Mouse (Mus musculus): Measurements from ENCODE around the gene Mmadhc. TPM values are rescaled to one million over a fixed set of nuclear protein-coding genes. Genes with fewer than 3 reads are reported as not detected.
A peak's percentile ranks its signal among the peaks of the same experiment; 100 is the strongest.

Mmadhc gene
- total and polyA plus RNA-seq, 2 experiments, result 37.9 to 74.2 TPM

DNA sequence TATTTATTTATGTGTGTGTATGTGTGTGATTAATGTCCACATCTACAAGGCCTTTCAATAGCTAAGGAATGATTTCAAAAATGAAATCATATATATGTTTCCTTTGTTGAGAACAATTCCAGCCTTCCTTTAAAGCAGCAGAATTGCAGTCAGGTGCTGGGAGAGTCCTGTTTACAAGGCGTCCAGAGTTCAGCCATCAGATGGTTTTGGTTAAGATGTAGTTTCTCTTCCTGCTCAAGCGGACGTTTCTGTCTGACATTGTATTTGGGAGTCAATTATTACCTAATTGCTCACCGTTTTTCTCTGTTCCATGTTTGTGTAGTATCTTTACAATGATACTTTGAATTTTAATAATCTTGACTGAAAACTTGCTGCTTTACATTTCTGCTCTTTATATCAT is 31.6 kb upstream of the Mmadhc start:
- Histone ChIP-seq H3K27ac (replicated peaks; ENCODE audit: insufficient read depth, low read depth, low read length) (no peak overlapping the region), H3K36me3 (ENCODE audit: control insufficient read depth, insufficient read depth, low read length) (no peaks in the 10 kb centered on the region), H3K4me3 (ENCODE audit: insufficient read depth, low read depth, low read length) (no peak overlapping the region), H3K27me3 (ENCODE audit: control insufficient read depth, insufficient read depth, low read length) (no peaks in the 10 kb centered on the region), H3K9ac (ENCODE audit: low read depth, low read length) (no peak overlapping the region), H3K79me2 (ENCODE audit: control insufficient read depth, insufficient read depth, low read length) (no peaks in the 10 kb centered on the region), H3K4me1 (ENCODE audit: control insufficient read depth, insufficient read depth, low read length) (peaks cover 7% of the 10 kb centered on the region)
- WGBS, result 48% methylated on average over 4 of the region's 4 CpGs
- DNase-seq (ENCODE audit: extremely low read depth, low read depth, low spot score), result no peak
- no peak for TF ChIP-seq POLR2A (IDR thresholded peaks at IDR 0.05; ENCODE audit: extremely low read depth, insufficient read depth, low read length)
- TF ChIP-seq CTCF (IDR thresholded peaks at IDR 0.05; ENCODE audit: low read depth, low read length), result no peak

DNA sequence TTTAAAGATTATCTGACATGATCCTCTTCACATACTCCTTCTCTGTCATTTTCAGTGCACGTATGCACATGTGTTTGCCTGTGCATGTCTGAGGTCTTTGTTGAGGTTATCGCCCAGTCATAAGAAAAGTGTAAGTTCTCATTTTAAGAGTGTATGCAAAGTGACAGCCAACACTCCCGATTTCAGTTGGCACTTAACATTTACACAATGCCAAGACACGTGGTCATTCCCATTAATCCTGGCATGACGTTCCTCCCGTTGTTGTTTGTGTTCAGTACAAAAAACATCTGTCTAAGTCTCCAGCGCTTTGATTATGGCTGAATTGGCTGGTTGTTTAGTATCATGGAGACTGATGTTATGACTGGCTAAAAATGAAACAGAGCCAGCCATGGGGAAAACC is 28.2 kb upstream of the Mmadhc start:
- Histone ChIP-seq H3K27me3 (ENCODE audit: control insufficient read depth, insufficient read depth, low read length) (no peaks in the 10 kb centered on the region), H3K36me3 (ENCODE audit: control insufficient read depth, insufficient read depth, low read length) (no peaks in the 10 kb centered on the region), H3K4me3 (ENCODE audit: insufficient read depth, low read depth, low read length) (no peak overlapping the region), H3K9ac (ENCODE audit: low read depth, low read length) (no peak overlapping the region), H3K4me1 (ENCODE audit: control insufficient read depth, insufficient read depth, low read length) (no peaks in the 10 kb centered on the region), H3K27ac (replicated peaks; ENCODE audit: insufficient read depth, low read depth, low read length) (no peak overlapping the region), H3K79me2 (ENCODE audit: control insufficient read depth, insufficient read depth, low read length) (no peaks in the 10 kb centered on the region)
- TF ChIP-seq CTCF (IDR thresholded peaks at IDR 0.05; ENCODE audit: low read depth, low read length), result no peak
- TF ChIP-seq POLR2A (IDR thresholded peaks at IDR 0.05; ENCODE audit: extremely low read depth, insufficient read depth, low read length), result no peak
- whole genome bisulfite sequencing, result 88% methylated on average over 7 of the region's 7 CpGs
- peak; percentile 24 for DNase-seq (ENCODE audit: extremely low read depth, low read depth, low spot score)

DNA sequence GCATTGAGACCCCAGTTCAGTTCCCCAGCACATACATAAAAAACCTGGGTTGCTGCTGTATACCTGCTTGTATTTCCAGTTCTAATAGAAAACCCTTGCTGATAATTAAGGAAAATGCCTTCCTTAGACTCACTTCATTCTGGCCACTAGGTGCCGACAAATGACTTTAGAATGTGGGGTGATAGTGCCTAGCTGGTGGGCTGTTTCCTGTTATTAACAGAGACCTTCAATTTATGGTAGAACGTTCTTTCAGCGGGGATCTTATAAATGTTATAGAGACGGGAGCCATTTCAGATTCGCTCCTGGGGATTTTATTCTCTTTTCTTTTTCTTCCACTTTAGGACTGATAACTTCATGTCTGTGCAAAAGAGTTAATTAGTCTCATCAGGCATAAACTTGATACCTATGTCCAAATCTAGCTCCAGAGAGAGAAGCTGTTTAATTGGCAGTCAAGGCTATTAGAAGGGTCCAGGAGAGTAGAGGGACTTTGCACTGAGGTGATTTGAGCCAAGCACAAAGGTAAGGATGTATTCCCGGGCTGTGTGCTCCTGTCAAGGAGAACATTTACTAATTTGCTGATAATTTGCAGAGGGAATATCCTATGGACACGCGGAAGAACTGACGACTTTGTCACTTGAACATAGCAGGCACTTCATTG is 10.2 kb upstream of the Mmadhc start:
- H3K4me1 ChIP-seq (ENCODE audit: control insufficient read depth, insufficient read depth, low read length), result peaks cover 11% of the 10 kb centered on the region
- TF ChIP-seq POLR2A (IDR thresholded peaks at IDR 0.05; ENCODE audit: extremely low read depth, insufficient read depth, low read length), result no peak
- TF ChIP-seq CTCF (IDR thresholded peaks at IDR 0.05; ENCODE audit: low read depth, low read length), result peak; percentile 42; the same call in 1 of the 2 replicates
- H3K27ac ChIP-seq (replicated peaks; ENCODE audit: insufficient read depth, low read depth, low read length), result no peak overlapping the region
- H3K27me3 ChIP-seq (ENCODE audit: control insufficient read depth, insufficient read depth, low read length), result no peaks in the 10 kb centered on the region
- 57% methylated on average over 9 of the region's 9 CpGs for WGBS
- H3K79me2 ChIP-seq (ENCODE audit: control insufficient read depth, insufficient read depth, low read length), result no peaks in the 10 kb centered on the region
- no peak overlapping the region for H3K9ac ChIP-seq (ENCODE audit: low read depth, low read length)
- no peaks in the 10 kb centered on the region for H3K36me3 ChIP-seq (ENCODE audit: control insufficient read depth, insufficient read depth, low read length)
- no peak overlapping the region for H3K4me3 ChIP-seq (ENCODE audit: insufficient read depth, low read depth, low read length)
- DNase-seq (ENCODE audit: extremely low read depth, low read depth, low spot score), result peak; percentile 20

DNA sequence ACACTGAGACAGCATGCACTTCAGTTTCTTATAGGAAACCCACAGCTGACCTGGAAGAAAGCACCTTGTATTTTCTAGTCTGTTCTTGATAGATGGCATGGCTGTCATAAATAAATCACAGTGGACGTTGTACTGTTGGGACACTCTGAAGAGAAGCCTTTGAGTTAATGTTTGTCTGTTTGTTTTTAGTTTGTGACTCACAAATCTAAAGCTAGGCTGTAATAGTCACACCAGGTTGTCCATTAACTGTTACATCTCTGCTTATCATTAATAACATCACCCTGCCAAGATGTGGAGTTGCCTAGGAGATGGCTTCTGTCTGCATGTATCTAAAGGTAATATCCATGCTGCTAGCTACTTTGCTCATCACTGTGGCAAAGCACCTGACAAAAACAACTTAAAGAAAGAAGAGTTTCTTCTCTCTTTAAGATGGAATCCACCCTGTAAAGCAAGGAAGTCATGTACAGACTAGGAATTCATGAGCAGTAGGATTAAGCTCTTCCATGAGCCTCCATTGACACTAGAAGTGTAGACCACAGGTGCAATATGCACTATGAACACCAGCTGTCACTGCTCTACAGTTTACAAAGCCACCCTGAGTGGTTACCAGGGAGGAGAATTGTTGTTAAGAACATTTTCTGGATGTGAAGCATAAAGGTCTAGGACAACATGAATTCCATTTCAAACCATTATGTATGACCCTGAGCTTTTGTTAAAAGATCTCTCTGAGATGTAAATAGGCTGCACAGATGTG is 8.4 kb upstream of the Mmadhc start:
- H3K36me3 ChIP-seq (ENCODE audit: control insufficient read depth, insufficient read depth, low read length), result no peaks in the 10 kb centered on the region
- peak; percentile 98 for DNase-seq (ENCODE audit: extremely low read depth, low read depth, low spot score)
- H3K79me2 ChIP-seq (ENCODE audit: control insufficient read depth, insufficient read depth, low read length), result no peaks in the 10 kb centered on the region; the same call in 1 of the 2 replicates
- no peak overlapping the region for H3K9ac ChIP-seq (ENCODE audit: low read depth, low read length)
- TF ChIP-seq POLR2A (IDR thresholded peaks at IDR 0.05; ENCODE audit: extremely low read depth, insufficient read depth, low read length), result no peak
- TF ChIP-seq CTCF (IDR thresholded peaks at IDR 0.05; ENCODE audit: low read depth, low read length), result 0 out of 2 replicates have a peak, but pooled peaks have one; percentile 4
- peak overlapping the region; percentile 33; the same call in 1 of the 2 replicates for H3K4me3 ChIP-seq (ENCODE audit: insufficient read depth, low read depth, low read length)
- 21% methylated on average over 1 of the region's 1 CpGs for WGBS
- H3K27me3 ChIP-seq (ENCODE audit: control insufficient read depth, insufficient read depth, low read length), result no peaks in the 10 kb centered on the region
- peak overlapping the region; percentile 84 for H3K27ac ChIP-seq (replicated peaks; ENCODE audit: insufficient read depth, low read depth, low read length)
- peaks cover 11% of the 10 kb centered on the region for H3K4me1 ChIP-seq (ENCODE audit: control insufficient read depth, insufficient read depth, low read length)

DNA sequence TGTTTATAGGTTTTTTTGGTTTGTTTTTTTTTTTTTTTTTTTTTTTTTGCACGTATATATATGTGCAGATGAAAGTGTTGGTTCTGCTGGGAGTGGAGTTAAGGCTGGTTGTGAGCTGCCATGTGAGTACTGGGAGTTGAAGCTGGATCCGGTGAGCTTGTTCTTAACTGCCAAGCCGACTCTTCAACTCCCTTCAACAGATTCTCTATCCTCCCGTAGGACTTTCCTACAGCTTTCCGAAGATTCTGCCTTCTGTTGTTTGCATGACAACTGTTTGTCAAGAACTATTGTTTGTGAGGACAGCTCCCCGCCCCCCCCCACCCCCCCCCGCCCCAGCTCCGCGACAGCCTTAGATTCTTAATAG is 368 bp upstream of the Mmadhc start:
- H3K79me2 ChIP-seq (ENCODE audit: control insufficient read depth, insufficient read depth, low read length), result peaks cover 3% of the 10 kb centered on the region; the same call in 1 of the 2 replicates
- H3K4me1 ChIP-seq (ENCODE audit: control insufficient read depth, insufficient read depth, low read length), result peaks cover 18% of the 10 kb centered on the region
- H3K36me3 ChIP-seq (ENCODE audit: control insufficient read depth, insufficient read depth, low read length), result no peaks in the 10 kb centered on the region
- no peak for DNase-seq (ENCODE audit: extremely low read depth, low read depth, low spot score)
- H3K27ac ChIP-seq (replicated peaks; ENCODE audit: insufficient read depth, low read depth, low read length), result no peak overlapping the region
- peak overlapping the region; percentile 25 for H3K4me3 ChIP-seq (ENCODE audit: insufficient read depth, low read depth, low read length)
- WGBS, result 1% methylated on average over 9 of the region's 9 CpGs
- no peaks in the 10 kb centered on the region for H3K27me3 ChIP-seq (ENCODE audit: control insufficient read depth, insufficient read depth, low read length)
- H3K9ac ChIP-seq (ENCODE audit: low read depth, low read length), result peak overlapping the region; percentile 30; the same call in 1 of the 2 replicates
- TF ChIP-seq CTCF (IDR thresholded peaks at IDR 0.05; ENCODE audit: low read depth, low read length) (no peak), POLR2A (IDR thresholded peaks at IDR 0.05; ENCODE audit: extremely low read depth, insufficient read depth, low read length) (no peak)

All from liver, adult 2 months (tissue).